Mouse (Mus musculus) embryo, embryonic 10 days (tissue): ENCODE measurements around the gene Heatr6.

Source experiments
- DNase-seq: peaks from one replicate; pipeline ENCODE4 v3.0.0-alpha.2; 2015; ENCODE audit warnings: low spot score

Gene Heatr6

GRCm38 (mm10) chr11:83802166-83802565, 48.7 kb downstream of the Heatr6 start:
- peak; percentile 78 for DNase-seq

- DNase-seq, result no peak
Observed at GRCm38 (mm10) chr11:83802581-83802980, 49.1 kb downstream of the Heatr6 start.

- DNase-seq, result no peak
Observed at GRCm38 (mm10) chr11:83810441-83810840, 56.9 kb downstream of the Heatr6 start.

GRCm38 (mm10) chr11:83815191-83815590, 61.7 kb downstream of the Heatr6 start:
- DNase-seq, result no peak

GRCm38 (mm10) chr11:83815628-83816027, 62.1 kb downstream of the Heatr6 start:
- peak; percentile 74 for DNase-seq

GRCm38 (mm10) chr11:83817048-83817447, 63.6 kb downstream of the Heatr6 start:
- no peak for DNase-seq

- no peak for DNase-seq
Observed at GRCm38 (mm10) chr11:83817994-83818393, 64.5 kb downstream of the Heatr6 start.

GRCm38 (mm10) chr11:83818591-83819127, 65.2 kb downstream of the Heatr6 start:
- DNase-seq, result no peak

- DNase-seq, result no peak
Observed at GRCm38 (mm10) chr11:83819806-83820483, 66.4 kb downstream of the Heatr6 start.

- DNase-seq, result no peak
Observed at GRCm38 (mm10) chr11:83826142-83826541, 72.6 kb downstream of the Heatr6 start.

- DNase-seq, result no peak
Observed at GRCm38 (mm10) chr11:83828553-83829142, 75.2 kb downstream of the Heatr6 start.

GRCm38 (mm10) chr11:83832389-83832788, 78.9 kb downstream of the Heatr6 start:
- DNase-seq, result peak; percentile 75
